Mouse (Mus musculus): ENCODE measurements around the gene Dusp18. TPM values are rescaled to one million over a fixed set of nuclear protein-coding genes. Genes with fewer than 3 reads are reported as not detected.

Gene Dusp18
- total and polyA plus RNA-seq, 3 experiments = 29.1 to 47.8 (median 32.6) TPM

- DNase-seq = no peak
- TF ChIP-seq CTCF (IDR thresholded peaks at IDR 0.05) (no peak), POLR2A (IDR thresholded peaks at IDR 0.05; ENCODE audit: insufficient read depth, low read depth, low read length) (no peak), EP300 (IDR thresholded peaks at IDR 0.05; ENCODE audit: insufficient read depth, low read depth, low read length) (no peak)
- Histone ChIP-seq H3K27me3 (ENCODE audit: control insufficient read depth, insufficient read depth, low read length) (no peaks in the 10 kb centered on the region), H3K79me2 (replicated peaks; ENCODE audit: control insufficient read depth, insufficient read depth, low read length) (no peaks in the 10 kb centered on the region), H3K4me1 (ENCODE audit: control insufficient read depth, insufficient read depth, low read length) (no peaks in the 10 kb centered on the region; the same call in 1 of the 2 replicates), H3K9ac (ENCODE audit: low read depth, low read length) (no peak overlapping the region), H3K4me3 (no peak overlapping the region), H3K36me3 (ENCODE audit: control insufficient read depth, insufficient read depth, low read length) (no peaks in the 10 kb centered on the region), H3K27ac (no peak overlapping the region)
- 89% methylated on average over 4 of the region's 4 CpGs for WGBS
- intact Hi-C loops (cut with DNase I) = no loop called here
Measured at GRCm38 (mm10) chr11:3859778-3860177, 35.3 kb upstream of the Dusp18 start.

- TF ChIP-seq POLR2A (IDR thresholded peaks at IDR 0.05; ENCODE audit: insufficient read depth, low read depth, low read length) (no peak), CTCF (IDR thresholded peaks at IDR 0.05) (no peak), EP300 (IDR thresholded peaks at IDR 0.05; ENCODE audit: insufficient read depth, low read depth, low read length) (no peak)
- WGBS = 65% methylated on average over 4 of the region's 4 CpGs
Measured at GRCm38 (mm10) chr11:3860361-3860760, 34.7 kb upstream of the Dusp18 start.

GRCm38 (mm10) chr11:3862661-3863453, 32.2 kb upstream of the Dusp18 start:
- WGBS = 64% methylated on average over 19 of the region's 19 CpGs
- no peak for DNase-seq
- Histone ChIP-seq H3K27ac (no peak overlapping the region; the same call in 1 of the 2 replicates), H3K36me3 (ENCODE audit: control insufficient read depth, insufficient read depth, low read length) (no peaks in the 10 kb centered on the region), H3K9ac (ENCODE audit: low read depth, low read length) (peak overlapping the region; percentile 49; the same call in 1 of the 2 replicates), H3K79me2 (replicated peaks; ENCODE audit: control insufficient read depth, insufficient read depth, low read length) (no peaks in the 10 kb centered on the region), H3K4me1 (ENCODE audit: control insufficient read depth, insufficient read depth, low read length) (no peaks in the 10 kb centered on the region; the same call in 1 of the 2 replicates), H3K27me3 (ENCODE audit: control insufficient read depth, insufficient read depth, low read length) (no peaks in the 10 kb centered on the region), H3K4me3 (peak overlapping the region; percentile 40)
- intact Hi-C loops (cut with DNase I) = no loop called here
- TF ChIP-seq EP300 (IDR thresholded peaks at IDR 0.05; ENCODE audit: insufficient read depth, low read depth, low read length) = no peak
- 0 out of 2 replicates have a peak, but pooled peaks have one; percentile 17 for TF ChIP-seq CTCF (IDR thresholded peaks at IDR 0.05)
- no peak for TF ChIP-seq POLR2A (IDR thresholded peaks at IDR 0.05; ENCODE audit: insufficient read depth, low read depth, low read length)

More at GRCm38 (mm10) chr11:3860361-3860760, 34.7 kb upstream of the Dusp18 start:
- Histone ChIP-seq H3K4me1 (ENCODE audit: control insufficient read depth, insufficient read depth, low read length) (no peaks in the 10 kb centered on the region; the same call in 1 of the 2 replicates), H3K79me2 (replicated peaks; ENCODE audit: control insufficient read depth, insufficient read depth, low read length) (no peaks in the 10 kb centered on the region), H3K36me3 (ENCODE audit: control insufficient read depth, insufficient read depth, low read length) (no peaks in the 10 kb centered on the region), H3K27me3 (ENCODE audit: control insufficient read depth, insufficient read depth, low read length) (no peaks in the 10 kb centered on the region), H3K4me3 (no peak overlapping the region), H3K27ac (no peak overlapping the region), H3K9ac (ENCODE audit: low read depth, low read length) (no peak overlapping the region)
- no peak for DNase-seq
- intact Hi-C loops (cut with DNase I) = no loop called here

GRCm38 (mm10) chr11:3863454-3864112, 31.5 kb upstream of the Dusp18 start, which contains the start of gene Osbp2:
Gene Osbp2, minus strand, starts transcription at chr11:3863903.
- no peaks in the 10 kb centered on the region for H3K79me2 ChIP-seq (replicated peaks; ENCODE audit: control insufficient read depth, insufficient read depth, low read length)
- H3K27me3 ChIP-seq (ENCODE audit: control insufficient read depth, insufficient read depth, low read length) = no peaks in the 10 kb centered on the region
- intact Hi-C loops (cut with DNase I) = no loop called here
- peak within 1 kb of the TSS; percentile 49 for H3K9ac ChIP-seq (ENCODE audit: low read depth, low read length)
- no peak for TF ChIP-seq EP300 (IDR thresholded peaks at IDR 0.05; ENCODE audit: insufficient read depth, low read depth, low read length)
- TF ChIP-seq CTCF (IDR thresholded peaks at IDR 0.05) = peak; percentile 63
- peak; percentile 47; the same call in 1 of the 2 replicates for TF ChIP-seq POLR2A (IDR thresholded peaks at IDR 0.05; ENCODE audit: insufficient read depth, low read depth, low read length)
- peak within 1 kb of the TSS; percentile 45; the same call in 1 of the 2 replicates for H3K27ac ChIP-seq
- no peaks in the 10 kb centered on the region for H3K36me3 ChIP-seq (ENCODE audit: control insufficient read depth, insufficient read depth, low read length)
- WGBS = 4% methylated on average over 52 of the region's 58 CpGs
- H3K4me1 ChIP-seq (ENCODE audit: control insufficient read depth, insufficient read depth, low read length) = no peaks in the 10 kb centered on the region; the same call in 1 of the 2 replicates
- peak within 1 kb of the TSS; percentile 40 for H3K4me3 ChIP-seq
- DNase-seq = peak; percentile 70 to 79

GRCm38 (mm10) chr11:3864343-3864742, 30.7 kb upstream of the Dusp18 start:
- TF ChIP-seq CTCF (IDR thresholded peaks at IDR 0.05) (no peak), POLR2A (IDR thresholded peaks at IDR 0.05; ENCODE audit: insufficient read depth, low read depth, low read length) (no peak), EP300 (IDR thresholded peaks at IDR 0.05; ENCODE audit: insufficient read depth, low read depth, low read length) (no peak)
- Histone ChIP-seq H3K4me1 (ENCODE audit: control insufficient read depth, insufficient read depth, low read length) (no peaks in the 10 kb centered on the region; the same call in 1 of the 2 replicates), H3K27me3 (ENCODE audit: control insufficient read depth, insufficient read depth, low read length) (no peaks in the 10 kb centered on the region), H3K27ac (0 out of 2 replicates have a peak overlapping the region, but pooled peaks have one; percentile 45), H3K79me2 (replicated peaks; ENCODE audit: control insufficient read depth, insufficient read depth, low read length) (no peaks in the 10 kb centered on the region), H3K9ac (ENCODE audit: low read depth, low read length) (no peak overlapping the region), H3K4me3 (peak overlapping the region; percentile 40; the same call in 1 of the 2 replicates), H3K36me3 (ENCODE audit: control insufficient read depth, insufficient read depth, low read length) (no peaks in the 10 kb centered on the region)
- 45% methylated on average over 6 of the region's 6 CpGs for WGBS
- intact Hi-C loops (cut with DNase I) = no loop called here
- no peak for DNase-seq

All from heart, adult 2 months (tissue).